Mouse (Mus musculus) E14TG2a.4 (cell line): ENCODE results near the gene Gpm6b.

Source experiments
- CTCF ChIP-seq: conservative IDR thresholded peaks from 2 replicates; pipeline ENCODE4 v1.5.1; 2014; ENCODE audit warnings: low read length
- POU5F1 ChIP-seq: IDR thresholded peaks from 2 replicates; pipeline ENCODE4 v1.6.1; 2014; ENCODE audit warnings: low read length, borderline replicate concordance

DNA sequence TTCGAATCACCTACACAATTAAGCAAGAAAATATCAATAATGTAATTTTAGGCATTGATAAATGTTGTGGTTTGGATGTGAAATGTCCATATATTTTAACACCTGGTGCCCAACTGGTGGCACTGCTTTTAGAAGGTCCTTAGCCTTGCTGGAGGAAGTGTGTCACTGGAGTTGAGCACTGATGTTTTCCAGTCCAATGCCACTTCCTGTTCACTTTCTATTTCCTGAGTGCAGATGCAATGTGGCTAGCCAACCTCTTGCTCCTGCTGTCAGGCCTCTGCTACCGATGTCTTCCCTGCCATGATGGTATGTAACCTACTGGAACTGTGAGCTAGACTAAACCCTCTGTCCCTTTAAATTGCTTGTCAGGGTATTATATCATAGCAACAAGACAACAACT is 65.6 kb downstream of the Gpm6b start:
- TF ChIP-seq CTCF (no peak), POU5F1 (no peak)
